Mouse (Mus musculus) MEL-GATA-1-ER (cell line): ENCODE results near the gene Cd300e.

ENCODE experiments used
- DNase-seq: peaks from one replicate; pipeline ENCODE4 v3.0.0-alpha.2; 2012; ENCODE audit warnings: low read depth; ENCODE audit errors: extremely low read depth

Gene Cd300e

GRCm38 (mm10) chr11:115062077-115062476 lies at the start of gene Cd300e:
Gene Cd300e, minus strand, starts transcription at chr11:115062177.
- no peak for DNase-seq

DNA sequence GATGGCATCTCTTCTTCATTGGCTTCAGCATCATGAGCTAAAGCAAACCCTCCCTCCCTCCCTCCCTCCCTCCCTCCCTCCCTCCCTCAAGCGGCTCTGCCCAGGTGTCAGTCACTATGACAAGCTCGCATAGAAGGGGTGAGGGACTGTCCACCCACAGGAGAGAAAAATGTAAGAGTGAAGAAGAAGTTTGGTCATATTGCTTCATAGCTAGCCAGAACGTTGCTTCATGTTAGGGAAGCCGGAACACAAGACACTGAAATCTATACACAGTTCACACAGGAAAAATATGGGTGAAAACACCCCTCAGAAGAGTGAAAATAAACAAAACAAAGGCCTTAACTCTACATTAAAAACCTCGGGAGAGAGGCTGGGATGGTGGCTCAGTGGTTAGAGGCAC lies 48.3 kb upstream of the Cd300e start:
- no peak for DNase-seq

- no peak for DNase-seq
Observed at GRCm38 (mm10) chr11:115108176-115108575, 46.2 kb upstream of the Cd300e start.

DNA sequence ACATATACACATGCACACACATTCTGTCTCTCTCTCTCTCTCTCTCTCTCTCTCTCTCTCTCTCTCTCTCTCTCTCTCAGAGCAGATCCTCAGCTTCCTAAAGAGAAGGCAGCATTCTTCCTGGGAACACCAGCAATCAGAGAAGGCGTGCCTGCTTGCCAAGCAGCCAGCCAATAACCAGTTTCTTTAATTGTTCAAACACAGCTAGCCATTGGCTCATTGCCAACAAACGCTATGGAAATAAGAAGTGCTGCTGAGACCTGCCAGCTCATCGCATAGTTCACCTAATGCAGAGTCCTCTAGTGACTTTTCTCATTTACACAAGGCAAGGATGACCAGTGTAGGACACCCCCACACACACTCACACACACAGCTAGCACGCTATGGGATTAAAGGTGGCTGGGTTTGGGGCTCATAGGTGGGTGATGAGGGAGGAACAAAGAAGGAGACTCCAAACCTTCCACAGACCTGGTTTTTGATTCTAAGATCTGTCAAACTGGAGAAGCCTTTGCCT lies 45.5 kb upstream of the Cd300e start:
- DNase-seq, result no peak

- DNase-seq, result no peak
Observed at GRCm38 (mm10) chr11:115106638-115107037, 44.7 kb upstream of the Cd300e start.

DNA sequence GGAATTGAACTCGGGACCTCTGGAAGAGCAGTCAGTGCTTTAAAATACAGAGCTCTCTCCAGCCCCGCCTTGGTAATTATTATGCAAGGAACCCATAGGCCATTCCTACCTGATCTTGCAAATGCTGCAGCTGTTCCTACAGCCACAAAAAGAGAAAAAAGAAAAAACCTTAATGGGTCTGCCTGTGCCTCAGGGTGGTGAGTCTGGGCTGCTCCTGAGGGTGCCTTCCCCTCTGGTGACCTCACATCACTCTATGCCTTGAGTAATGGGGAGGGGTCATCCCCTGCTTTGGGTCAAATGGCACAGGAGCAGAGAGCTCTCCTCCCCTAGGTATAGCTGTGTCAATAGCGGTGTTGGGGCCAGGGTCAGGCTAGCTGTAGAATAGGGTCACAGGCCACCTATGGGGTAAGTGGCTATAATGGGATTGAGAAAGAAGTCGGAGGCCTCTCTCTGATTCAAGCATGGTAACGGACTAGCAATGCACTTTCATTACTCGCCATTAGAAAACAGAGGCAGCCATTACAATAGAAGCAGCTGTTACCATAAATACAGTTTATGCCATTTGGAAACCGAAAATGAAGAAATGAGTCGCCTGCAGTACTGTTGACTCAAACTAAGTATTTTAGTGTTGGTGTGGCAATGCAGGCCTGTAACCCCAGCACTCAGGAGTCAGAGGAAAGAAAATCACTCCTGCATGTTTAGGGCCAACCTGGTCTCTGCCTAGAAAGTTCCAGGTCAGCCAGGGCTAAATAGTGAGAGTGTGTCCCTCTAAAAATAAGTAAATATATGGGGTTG lies 43.0 kb upstream of the Cd300e start:
- no peak for DNase-seq

DNA sequence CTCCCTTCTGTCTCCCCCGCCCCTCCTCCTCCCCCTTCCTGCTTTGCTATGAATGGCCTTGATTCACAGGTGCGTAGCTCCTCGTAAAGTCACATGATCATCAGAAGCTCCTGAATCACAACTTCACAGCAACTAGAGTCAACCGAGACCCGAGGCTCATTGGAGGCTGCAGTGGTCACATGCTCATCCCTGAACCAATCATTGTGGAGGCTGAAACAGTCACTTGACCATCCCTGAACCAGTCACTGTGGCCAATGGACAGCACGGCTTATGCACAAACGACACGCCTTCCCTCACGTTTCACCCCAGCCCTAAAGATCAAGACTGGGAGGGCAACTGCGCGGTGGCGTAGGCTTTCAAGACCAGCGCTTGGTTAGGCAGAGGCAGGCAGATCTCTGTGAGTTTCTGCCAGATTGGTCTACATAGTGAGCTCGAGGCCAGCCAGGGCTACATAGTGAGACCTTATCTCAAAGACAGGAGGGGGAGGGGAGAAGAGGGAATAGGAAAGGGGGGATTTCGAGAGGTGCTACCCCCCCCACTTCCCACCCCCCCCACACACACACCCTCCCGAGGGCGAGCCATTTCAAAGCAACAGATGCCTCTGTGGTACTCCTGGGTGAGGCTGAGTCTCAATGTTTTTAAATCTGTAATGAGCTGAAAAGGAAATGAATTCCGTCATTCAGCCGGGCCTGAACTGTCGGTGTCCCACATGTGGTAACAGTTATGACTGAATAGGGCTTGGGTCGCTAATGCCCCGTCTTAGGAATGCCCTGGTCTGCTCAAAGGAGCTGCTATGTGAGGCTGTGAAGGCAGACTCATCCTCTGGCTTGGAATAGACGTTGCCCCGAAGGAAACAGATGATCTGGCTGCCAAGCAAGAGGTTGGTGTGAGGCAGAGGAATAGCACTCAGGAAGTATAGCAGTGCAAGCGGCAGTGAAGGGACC lies 41.8 kb upstream of the Cd300e start:
- DNase-seq, result no peak

GRCm38 (mm10) chr11:115102116-115102515 lies 40.1 kb upstream of the Cd300e start:
- no peak for DNase-seq

DNA sequence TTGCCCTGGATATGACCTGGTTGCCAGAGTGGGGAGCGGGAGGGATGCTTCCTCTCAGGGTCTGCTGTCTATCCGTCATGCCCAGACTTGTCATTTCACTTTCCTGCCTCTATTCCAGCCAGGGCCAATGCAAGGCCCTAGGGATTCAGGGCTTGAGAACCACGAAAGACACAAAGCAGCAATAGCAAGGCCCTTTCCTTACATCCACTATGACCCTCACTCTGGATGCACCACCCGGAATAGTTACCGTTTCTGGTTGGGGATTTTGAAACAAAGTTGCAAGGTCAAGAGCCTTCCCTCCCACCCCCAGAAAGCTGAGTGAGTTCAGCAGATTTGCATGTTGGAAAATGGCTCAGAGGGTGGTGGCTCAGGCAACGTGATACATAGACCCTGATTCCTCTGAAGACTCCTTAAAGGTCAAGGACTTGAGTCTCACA lies 39.7 kb upstream of the Cd300e start:
- no peak for DNase-seq

DNA sequence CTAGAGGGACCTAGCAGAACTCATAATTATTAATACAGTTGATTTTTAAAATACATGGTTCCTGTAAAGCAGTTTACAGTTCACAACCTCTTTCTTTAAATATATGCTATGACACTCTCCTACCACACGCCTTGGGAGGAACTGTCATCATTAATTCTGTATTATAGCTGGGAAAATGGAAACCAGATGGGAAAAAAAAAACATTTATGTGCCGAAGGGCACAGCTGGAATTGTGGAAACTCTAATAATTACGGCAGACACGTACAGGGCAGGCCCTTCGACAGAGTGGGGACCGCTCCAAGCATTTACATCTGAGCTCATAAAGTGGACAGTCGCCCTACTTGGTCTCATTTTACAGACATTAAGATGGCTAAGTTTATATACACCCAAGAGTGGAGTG lies 38.8 kb upstream of the Cd300e start:
- no peak for DNase-seq

DNA sequence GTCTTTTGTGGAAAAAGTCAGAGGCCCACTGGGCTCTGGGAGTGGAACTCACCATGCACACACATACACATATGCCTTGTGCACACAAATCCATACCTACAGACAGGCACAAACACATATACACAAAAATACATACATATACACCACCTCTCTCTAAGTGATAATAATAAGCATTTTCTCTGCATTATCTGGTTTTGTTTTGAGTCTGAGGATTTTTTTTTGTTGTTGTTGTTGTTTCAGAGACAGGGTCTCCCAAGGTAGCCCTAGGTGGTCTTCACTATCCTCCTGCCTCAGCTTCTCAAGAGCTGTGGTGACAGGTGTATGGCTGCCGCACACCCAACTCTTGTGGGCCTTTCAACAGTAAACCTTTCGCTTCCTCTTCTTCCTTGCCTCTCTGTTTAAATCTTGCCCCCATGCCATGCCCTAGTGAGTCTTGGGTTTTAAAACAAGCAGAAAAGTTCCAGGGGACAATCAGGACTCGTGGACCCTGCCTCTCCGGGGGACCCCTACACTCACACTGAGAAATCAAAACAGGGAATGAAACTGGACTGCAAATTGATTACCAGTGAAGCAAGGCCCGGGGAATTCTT lies 38.1 kb upstream of the Cd300e start:
- no peak for DNase-seq

GRCm38 (mm10) chr11:115099241-115099840 lies 37.4 kb upstream of the Cd300e start:
- DNase-seq, result no peak

DNA sequence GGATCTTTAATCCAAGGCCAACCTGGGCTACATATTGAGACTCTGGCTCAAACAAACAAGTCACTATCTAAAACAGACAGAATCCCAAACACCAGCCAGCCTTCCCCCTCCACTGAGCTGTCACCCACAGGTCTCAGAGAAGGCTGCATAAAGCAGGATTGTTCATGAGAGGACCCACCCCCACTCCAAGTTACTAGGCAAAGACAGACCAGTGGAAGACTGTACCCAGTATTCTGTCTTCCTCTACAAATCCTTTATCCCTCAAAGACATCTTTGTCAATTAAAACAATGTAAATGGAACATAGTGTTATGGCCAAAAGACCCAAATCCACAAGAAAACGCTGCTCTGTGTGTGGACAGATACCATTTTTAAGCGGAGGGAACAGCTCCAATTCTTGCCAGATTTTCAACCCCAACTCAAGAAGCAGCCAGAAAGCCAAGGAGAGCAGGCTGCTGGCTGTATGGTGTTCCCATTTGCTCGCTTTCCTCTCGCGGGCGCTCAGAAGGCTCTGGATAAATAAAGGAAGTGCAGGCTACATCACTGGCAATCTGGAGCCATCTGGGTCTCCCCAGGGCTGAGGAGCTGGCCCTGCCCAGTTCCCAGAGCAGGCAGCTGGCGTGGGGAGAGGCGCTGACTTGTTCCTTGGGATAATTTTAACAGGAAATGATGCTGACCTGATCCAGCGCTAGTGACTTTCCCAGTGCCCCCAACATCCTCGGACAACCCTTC lies 36.4 kb upstream of the Cd300e start:
- no peak for DNase-seq

DNA sequence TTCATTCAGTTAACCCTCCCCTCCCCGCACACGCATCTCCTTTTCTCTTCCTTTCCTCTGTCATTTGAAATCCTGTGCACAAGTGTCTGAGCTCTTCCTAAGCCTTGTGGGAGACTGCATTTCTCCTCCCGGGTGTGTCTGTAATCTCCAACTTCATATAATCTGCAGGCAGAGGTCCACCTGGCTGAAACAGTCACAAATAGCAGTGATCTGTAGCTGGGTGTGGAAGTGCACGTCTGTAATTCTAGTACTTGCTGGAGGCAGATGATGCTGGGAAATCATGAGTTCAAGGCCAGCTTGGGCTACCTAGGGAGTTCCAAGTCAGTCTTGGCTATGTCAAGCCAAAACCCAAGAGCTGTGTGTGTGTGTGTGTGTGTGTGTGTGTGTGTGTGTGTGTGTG lies 30.2 kb upstream of the Cd300e start:
- DNase-seq, result no peak

DNA sequence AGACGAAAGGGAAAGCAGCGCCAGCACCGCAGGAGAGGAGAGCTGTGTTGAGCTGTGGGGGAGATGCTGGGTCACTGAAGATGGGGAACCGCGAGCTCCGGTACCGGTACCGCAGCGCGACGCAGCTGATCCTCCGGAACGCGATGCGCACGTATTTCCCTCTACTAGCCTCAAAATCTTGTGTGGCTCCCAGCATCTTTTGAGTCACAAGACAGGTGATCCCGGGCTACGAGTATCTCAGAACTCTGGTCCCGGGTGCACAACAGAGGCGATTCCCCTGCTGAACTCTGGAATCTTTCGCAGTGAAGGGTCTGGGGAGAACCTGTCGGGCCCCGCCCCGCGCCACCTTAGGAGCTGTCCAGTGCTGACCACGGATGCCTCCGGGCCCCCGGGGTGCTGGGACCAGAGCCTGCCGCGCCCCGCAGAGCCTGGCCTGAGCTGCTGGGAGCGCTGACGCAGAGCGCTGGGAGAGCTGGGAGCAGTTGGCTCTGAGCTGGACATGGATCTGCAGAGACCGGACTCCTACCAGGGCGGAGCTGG lies 29.5 kb upstream of the Cd300e start, which contains the start of gene Rab37:
Rab37 (plus strand) TSS at position 70 of the 540 bp plus-strand sequence.
- DNase-seq, result no peak

DNA sequence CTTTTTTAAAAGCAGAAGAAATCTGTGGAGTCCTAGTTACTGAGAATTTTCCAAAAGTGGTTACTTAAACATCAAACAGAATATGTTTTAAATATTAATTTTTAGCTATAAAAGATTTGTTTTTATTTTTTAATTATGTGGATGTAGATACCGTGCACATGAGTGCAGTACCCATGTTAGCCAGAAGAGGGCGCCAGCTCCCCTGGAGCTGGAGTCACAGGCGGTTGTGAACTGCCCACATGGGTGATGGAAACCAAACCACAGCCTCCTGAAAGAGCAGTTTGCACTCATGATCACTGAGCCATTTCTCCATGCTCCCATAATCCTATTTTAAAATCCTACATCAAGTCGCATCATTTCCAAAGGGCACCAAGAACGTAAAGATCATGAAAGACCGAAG lies 27.9 kb upstream of the Cd300e start:
- DNase-seq, result no peak

DNA sequence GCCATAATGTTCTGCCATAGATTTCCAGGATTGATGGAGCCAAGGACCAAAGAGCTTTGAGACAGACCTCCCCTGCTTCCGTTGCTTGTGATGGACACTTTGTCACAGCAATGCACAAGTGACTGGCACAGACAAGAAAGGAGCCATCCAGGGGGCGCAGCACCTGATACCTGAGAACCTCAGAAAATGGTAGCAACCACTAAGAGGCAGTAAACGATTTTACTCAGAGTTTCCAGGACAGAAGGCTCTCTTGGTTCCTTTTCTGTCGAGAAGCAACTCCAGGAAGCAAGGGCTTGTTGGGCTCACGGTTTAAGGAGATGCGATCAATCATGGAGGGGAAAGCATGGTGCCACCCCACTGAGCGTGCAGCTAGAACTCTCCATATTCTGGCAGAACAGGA lies 24.2 kb upstream of the Cd300e start:
- no peak for DNase-seq

DNA sequence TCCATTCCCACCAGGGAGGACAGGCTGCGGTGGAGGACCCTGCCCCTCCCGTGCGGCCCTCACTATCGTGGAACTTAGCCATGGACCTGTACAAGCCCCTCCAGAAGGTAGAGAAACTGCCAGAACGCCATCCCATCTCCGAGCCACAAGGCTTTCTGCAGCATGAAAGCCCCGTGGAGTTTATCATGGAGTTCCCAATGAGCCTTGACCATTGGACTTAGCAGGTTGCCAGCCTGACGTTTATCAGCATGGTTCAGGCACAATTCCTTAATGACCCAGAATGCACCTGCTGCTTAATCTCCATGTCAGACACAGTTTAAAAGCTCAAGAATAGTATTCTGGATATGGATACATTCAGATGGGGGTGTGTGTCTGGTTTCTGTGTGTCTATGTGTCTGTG lies 23.1 kb upstream of the Cd300e start:
- DNase-seq, result no peak

DNA sequence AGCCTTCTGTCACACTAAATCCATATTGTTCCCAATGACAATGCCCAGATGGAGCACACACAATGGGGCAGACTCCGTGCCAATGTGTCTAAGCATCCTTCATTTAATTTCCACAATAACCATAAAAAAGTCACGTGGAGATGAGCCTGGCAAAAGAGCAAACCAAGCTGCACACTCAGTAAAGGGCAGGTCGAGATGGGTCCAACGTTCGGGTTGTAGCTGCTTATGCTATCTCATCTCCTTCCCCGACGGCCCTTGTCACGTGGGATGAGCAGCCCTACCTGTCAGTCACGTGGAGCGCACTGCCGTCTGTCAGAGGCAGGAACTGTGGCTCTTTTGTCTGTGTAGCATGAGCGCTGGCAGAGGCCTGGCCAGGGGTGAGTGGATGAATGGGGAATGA lies 22.6 kb upstream of the Cd300e start:
- DNase-seq, result no peak

GRCm38 (mm10) chr11:115083376-115084139 lies 21.6 kb upstream of the Cd300e start:
- peak; percentile 56 for DNase-seq
